15 mouse cellular contexts compared by ENCODE assay signal in the genomic region with DNA sequence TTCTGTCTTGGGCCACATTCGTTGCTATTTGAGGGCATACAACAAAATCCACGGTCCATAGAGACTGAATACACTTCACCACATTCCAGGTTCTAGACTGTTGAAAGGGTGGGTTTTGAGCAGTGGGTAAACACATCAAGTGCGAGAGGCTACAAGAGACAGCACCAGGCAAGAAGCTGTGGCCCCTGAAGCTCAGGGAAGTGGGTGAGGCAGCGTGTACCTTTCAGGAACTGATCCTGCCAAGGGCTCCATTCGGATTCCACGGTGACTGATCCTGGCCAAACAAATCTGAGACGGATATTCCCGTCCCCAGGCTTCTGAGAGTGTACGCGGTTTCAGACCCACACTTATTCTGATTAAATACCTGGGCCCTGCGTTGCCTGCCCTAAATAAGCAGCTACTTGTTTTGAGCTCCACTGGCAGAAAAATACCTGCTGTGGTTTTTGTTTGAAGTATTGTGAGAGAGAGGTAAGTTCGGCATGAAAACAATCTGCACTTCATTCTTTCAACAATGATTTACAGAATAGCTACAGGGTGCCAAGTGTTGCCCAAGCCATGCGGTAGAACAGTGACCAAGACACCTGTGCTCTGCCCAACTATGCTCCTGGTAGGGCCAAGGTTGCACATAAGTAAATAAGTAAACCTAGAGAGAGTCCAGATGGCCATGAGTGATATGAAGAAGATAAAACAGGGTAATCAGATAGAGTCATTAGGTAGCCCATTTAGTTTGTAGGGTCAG. TPM values are rescaled to one million over a fixed set of nuclear protein-coding genes. Genes with fewer than 3 reads are reported as not detected.
A peak's percentile ranks its signal among the peaks of the same experiment; 100 is the strongest.
DNase-seq lines count a peak whose midpoint lies in the region; ATAC-seq lines count a peak whose summit lies in the region.
"Had no signal": no experiment of that assay in that cellular context is flagged by ENCODE, and none has a peak within 500 bp of the region (broad histone marks: within the 10 kb centered on the region; RNA-seq: fewer than 3 reads in every experiment).

No protein-coding gene starts in this region.

- 0 out of 2 replicates have a peak overlapping the region, but pooled peaks have one; percentile 21 for H3K4me2 ChIP-seq in kidney, embryonic 15.5 days
- no peak overlapping the region for H3K4me2 ChIP-seq in lung, embryonic 16.5 days (ENCODE audit: low read depth, low read length)
- H3K4me2 ChIP-seq in forebrain, embryonic 12.5 days, result no peak overlapping the region
- H3K4me2 ChIP-seq: heart, embryonic 13.5 days; hindbrain, embryonic 14.5 days; neural tube, embryonic 15.5 days had no signal

- WGBS in kidney, embryonic 15.5 days, result 57% methylated on average over 13 of the region's 13 CpGs
- WGBS in lung, embryonic 16.5 days, result 57% methylated on average over 13 of the region's 13 CpGs
- WGBS in forebrain, embryonic 12.5 days, result 87% methylated on average over 13 of the region's 13 CpGs

- intact Hi-C loops in left cerebral cortex, postnatal 4 days (cut with DNase I), result no loop called here

- no peaks in the 10 kb centered on the region for H3K36me3 ChIP-seq in kidney, embryonic 15.5 days
- H3K36me3 ChIP-seq in lung, embryonic 16.5 days (ENCODE audit: control insufficient read depth, insufficient read depth, low read length), result no peaks in the 10 kb centered on the region
- no peaks in the 10 kb centered on the region for H3K36me3 ChIP-seq in forebrain, embryonic 12.5 days (replicated peaks)
- H3K36me3 ChIP-seq: embryonic facial prominence, embryonic 10.5 days; heart, embryonic 13.5 days; neural tube, embryonic 15.5 days had no signal

- no peak overlapping the region for H3K4me3 ChIP-seq in kidney, embryonic 15.5 days (replicated peaks)
- no peak overlapping the region for H3K4me3 ChIP-seq in lung, embryonic 16.5 days (ENCODE audit: low read length)
- H3K4me3 ChIP-seq in forebrain, embryonic 12.5 days (replicated peaks), result no peak overlapping the region
- H3K4me3 ChIP-seq: embryonic facial prominence, embryonic 10.5 days; heart, embryonic 13.5 days; neural tube, embryonic 15.5 days had no signal

- no peaks in the 10 kb centered on the region for H3K9me3 ChIP-seq in kidney, embryonic 15.5 days (replicated peaks)
- H3K9me3 ChIP-seq in lung, embryonic 16.5 days (ENCODE audit: control insufficient read depth, low read length), result no peaks in the 10 kb centered on the region
- no peaks in the 10 kb centered on the region for H3K9me3 ChIP-seq in forebrain, embryonic 12.5 days
- H3K9me3 ChIP-seq: embryonic facial prominence, embryonic 10.5 days; heart, embryonic 13.5 days; neural tube, embryonic 15.5 days had no signal

- DNase-seq in urinary bladder, postnatal 14 days (ENCODE audit: low spot score), result peak; percentile 36
- no peak for DNase-seq in urinary bladder, postnatal 10 days (ENCODE audit: low spot score)
- DNase-seq in left cerebral cortex, postnatal 4 days, result no peak
- no peak for DNase-seq in Muller cell, postnatal 12 days (ENCODE audit: inconsistent ontology term)
- DNase-seq: cerebellum, postnatal 10 days; layer of hippocampus, adult 9-11 months; thymus, postnatal 36 days had no signal

- peak; percentile 85; the same call in 1 of the 2 replicates for ATAC-seq in kidney, embryonic 15.5 days (replicated peaks; ENCODE audit: low FRiP score)
- peak; percentile 54 for ATAC-seq in lung, embryonic 16.5 days (ENCODE audit: low read depth)
- no peak for ATAC-seq in forebrain, embryonic 12.5 days (ENCODE audit: low FRiP score)
- ATAC-seq: CD4-positive, CD25-positive, alpha-beta regulatory T cell, adult 4 months had no signal

- 0 out of 2 replicates have a peak, but pooled peaks cover 3% of the 10 kb centered on the region for H3K4me1 ChIP-seq in kidney, embryonic 15.5 days
- H3K4me1 ChIP-seq in lung, embryonic 16.5 days (replicated peaks; ENCODE audit: control insufficient read depth, insufficient read depth, low read length), result no peaks in the 10 kb centered on the region
- no peaks in the 10 kb centered on the region for H3K4me1 ChIP-seq in forebrain, embryonic 12.5 days
- H3K4me1 ChIP-seq: heart, embryonic 13.5 days; neural tube, embryonic 15.5 days had no signal

- no peaks in the 10 kb centered on the region for H3K27me3 ChIP-seq in kidney, embryonic 15.5 days
- H3K27me3 ChIP-seq in lung, embryonic 16.5 days (ENCODE audit: control insufficient read depth, insufficient read depth, low read depth, low read length), result no peaks in the 10 kb centered on the region
- H3K27me3 ChIP-seq in forebrain, embryonic 12.5 days, result no peaks in the 10 kb centered on the region
- H3K27me3 ChIP-seq: heart, embryonic 13.5 days; neural tube, embryonic 15.5 days had no signal

- H3K27ac ChIP-seq in kidney, embryonic 15.5 days, result peak overlapping the region; percentile 74
- H3K27ac ChIP-seq in lung, embryonic 16.5 days (ENCODE audit: low read length), result no peak overlapping the region
- no peak overlapping the region for H3K27ac ChIP-seq in forebrain, embryonic 12.5 days
- H3K27ac ChIP-seq: embryonic facial prominence, embryonic 10.5 days; heart, embryonic 13.5 days; hindbrain, embryonic 14.5 days; neural tube, embryonic 15.5 days had no signal

- no peak overlapping the region for H3K9ac ChIP-seq in kidney, embryonic 15.5 days
- no peak overlapping the region for H3K9ac ChIP-seq in lung, embryonic 16.5 days (ENCODE audit: low read length)
- H3K9ac ChIP-seq in forebrain, embryonic 12.5 days, result no peak overlapping the region
- H3K9ac ChIP-seq: heart, embryonic 13.5 days; hindbrain, embryonic 14.5 days; neural tube, embryonic 15.5 days had no signal

RNA-seq across cellular contexts. Expression of a gene that starts 16.1 kb away (rescaled TPM):
- polyA plus RNA-seq in kidney, embryonic 15.5 days (2015; fragmentation: Nextera tagmentation; extraction: Ambion mirVana), result 33.0 and 36.8 TPM in 2 replicates
- polyA plus RNA-seq in lung, embryonic 16.5 days (2015; fragmentation: Nextera tagmentation; extraction: Ambion mirVana), result 19.7 and 21.4 TPM in 2 replicates
- total RNA-seq in left cerebral cortex, postnatal 4 days (2021), result 10 to 100 TPM; 78.1 to 87.2 TPM
- polyA plus RNA-seq in forebrain, embryonic 12.5 days (2016; fragmentation: Nextera tagmentation; extraction: Ambion mirVana), result 34.8 and 38.3 TPM in 2 replicates
